Mouse (Mus musculus): ENCODE results near the gene Dpp8.
A peak's percentile ranks its signal among the peaks of the same experiment; 100 is the strongest.

Gene Dpp8

DNA sequence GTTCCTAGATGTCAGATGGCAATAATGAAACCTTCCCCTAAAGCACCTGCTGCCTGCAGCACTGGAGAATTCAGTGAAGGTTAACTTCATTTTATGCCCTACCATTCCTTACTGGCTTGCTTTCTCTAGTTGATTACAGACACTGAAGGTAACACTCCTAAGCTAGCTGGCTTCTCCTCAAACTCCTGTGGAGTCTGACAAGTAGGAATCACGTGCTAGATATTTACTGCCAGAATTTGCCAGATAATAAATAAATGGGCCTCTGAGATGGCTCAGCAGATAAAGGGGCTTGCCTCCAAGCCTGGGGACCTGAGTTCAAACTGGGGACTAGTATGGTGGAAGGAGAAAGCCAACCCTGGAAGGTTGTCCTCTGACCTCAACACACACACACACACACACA, 54.6 kb downstream of the Dpp8 start:
- DNase-seq (ENCODE audit: low read depth) = no peak

DNA sequence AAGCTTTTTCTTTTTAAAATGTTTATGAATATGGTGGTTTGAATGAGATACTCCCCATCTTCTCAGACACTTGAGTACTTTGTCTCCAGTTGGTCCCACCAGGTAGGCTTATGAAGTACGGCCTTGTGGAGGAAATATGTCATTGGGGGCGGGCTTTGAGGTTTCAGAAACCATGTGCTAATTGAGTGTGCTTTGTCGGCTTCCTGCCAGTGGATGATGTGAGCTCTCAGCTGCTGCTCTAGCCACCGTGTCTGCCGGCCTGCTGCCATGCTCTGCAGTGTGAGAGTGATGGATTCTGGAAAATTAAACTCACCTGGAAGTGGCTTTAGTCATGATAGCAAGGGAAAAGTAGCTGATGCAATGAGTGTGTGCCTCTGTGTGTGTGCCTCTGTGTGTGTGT, 55.3 kb downstream of the Dpp8 start:
- peak; percentile 49 for DNase-seq (ENCODE audit: low read depth)

DNA sequence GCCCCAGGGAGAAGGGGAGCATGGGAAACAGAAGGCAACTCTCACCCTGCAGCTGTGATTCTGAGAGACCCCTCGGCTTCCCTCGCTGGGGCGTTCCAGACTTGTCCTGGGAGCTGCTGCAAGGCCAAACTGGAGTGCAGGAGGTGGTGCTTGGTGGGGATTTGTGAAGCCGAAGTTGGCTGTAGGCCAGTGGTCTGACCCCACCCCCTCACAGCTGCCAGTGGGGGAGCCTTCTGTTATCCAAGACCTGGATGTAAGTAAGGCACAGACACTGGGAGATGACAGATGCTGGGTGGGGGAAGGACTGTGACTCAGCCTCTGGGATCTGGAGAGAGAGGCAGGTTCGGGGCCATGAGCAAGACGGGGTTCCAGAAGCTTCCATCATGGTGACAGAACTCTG, 62.0 kb downstream of the Dpp8 start:
- DNase-seq (ENCODE audit: low read depth) = no peak

DNA sequence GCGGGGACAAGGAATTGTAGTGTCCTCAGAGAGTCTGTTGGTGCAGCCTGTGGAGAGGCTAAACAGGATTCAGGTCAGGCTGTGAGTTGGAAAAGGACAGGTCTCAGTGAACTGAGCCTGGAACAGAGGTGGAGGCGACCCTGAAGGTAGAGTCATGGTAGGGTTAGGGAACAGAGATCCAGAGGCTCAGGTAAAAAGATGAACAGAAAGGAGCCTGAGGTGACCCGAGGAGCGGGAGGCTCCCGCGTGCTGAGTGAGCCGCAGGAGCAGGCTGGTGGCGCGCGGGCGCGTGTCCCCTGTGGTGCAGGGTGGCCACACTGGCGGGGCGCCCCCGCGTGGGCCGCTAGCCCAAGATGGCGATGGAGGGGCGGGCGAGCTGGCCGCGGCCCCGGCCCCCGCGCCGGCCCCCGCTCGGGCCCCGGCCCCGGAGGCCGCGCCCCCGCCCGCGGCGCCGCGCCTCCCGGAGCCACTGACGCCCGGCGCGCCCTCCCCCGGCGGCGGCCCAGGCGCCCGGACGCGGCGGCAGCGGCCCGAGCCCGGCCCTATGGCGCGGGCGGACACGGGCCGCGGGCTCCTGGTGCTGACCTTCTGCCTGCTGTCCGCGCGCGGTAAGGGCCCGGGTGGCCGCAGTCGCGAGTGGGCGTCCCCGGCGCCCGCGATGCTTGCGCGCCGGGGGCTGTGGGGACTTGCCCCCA, 68.9 kb downstream of the Dpp8 start, which contains the start of gene Igdcc4:
TSS of gene Igdcc4 (plus strand) at position 496 of the 695 bp plus-strand sequence.
- DNase-seq (ENCODE audit: low read depth) = no peak

DNA sequence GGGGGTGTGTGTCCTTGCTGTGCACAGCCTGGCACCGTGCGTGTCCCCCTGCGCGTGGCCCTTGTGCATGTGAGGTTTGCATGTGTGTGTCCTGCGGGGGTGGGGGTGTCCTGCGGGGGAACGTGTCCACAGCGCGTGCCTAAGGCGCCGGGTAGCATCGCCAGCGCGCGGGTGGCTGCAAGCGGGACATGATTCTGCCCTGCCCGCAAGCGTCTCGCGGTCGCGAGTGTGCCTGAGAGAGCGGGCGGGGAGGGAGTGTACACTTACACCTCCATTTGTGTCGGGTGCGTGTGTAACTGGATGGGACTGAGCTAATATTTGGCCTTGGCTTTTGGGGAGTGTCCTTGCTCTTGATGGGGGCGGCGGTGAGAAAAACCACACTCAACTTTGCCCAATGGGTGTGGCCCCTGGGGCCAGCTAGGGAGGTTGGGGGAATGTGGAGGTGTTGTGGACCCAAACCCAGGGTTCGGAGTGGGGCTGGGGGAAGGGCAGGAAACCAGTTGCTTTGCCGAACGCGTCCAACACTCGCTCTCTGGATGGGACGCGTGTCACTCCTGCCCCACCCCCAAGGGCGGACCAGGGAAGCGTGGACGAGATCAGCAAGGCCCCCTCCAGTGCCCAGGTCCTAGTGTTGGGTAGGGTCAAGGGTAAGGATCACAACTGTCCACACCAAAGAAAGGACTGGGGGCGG, 69.6 kb downstream of the Dpp8 start:
- DNase-seq (ENCODE audit: low read depth) = no peak

DNA sequence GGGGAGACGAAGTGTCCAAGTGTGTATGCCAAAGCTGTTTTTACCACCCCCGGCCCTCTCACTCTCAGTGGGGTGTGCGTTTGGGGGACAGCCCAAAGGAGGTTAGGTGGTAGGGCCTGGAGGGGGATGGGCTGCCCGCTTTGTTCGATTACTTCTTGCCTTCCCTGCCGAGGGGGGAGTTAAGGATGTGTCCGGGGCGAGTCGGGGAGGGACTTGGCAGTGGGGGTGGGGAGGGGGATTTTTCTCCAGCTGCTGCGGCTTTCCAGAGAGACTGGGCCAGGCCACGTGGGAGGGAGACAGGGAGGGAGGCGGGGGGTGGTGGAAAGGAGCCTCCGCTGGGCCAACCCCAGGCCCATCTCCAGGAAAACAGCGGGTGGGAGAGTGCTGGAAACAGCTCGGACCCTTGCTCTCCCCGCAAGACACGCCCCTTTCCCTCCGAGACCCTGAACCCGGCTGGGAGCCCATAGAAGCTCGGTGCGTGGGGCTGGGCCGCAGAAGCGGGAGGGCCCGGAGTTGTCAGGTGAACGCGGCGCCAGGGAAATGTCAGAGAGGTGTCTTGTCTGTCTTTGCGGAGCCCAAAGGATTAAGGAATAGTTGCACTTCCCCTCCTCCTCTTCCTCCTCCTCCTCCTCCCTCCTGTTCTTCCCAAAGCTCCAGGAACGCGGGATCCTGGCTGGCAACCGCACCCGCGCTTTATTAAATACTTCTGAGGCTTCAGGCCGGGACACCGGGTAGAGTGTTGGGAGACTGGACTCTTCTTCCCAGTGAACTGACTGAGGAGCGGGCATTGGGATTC, 70.4 kb downstream of the Dpp8 start:
- no peak for DNase-seq (ENCODE audit: low read depth)

DNA sequence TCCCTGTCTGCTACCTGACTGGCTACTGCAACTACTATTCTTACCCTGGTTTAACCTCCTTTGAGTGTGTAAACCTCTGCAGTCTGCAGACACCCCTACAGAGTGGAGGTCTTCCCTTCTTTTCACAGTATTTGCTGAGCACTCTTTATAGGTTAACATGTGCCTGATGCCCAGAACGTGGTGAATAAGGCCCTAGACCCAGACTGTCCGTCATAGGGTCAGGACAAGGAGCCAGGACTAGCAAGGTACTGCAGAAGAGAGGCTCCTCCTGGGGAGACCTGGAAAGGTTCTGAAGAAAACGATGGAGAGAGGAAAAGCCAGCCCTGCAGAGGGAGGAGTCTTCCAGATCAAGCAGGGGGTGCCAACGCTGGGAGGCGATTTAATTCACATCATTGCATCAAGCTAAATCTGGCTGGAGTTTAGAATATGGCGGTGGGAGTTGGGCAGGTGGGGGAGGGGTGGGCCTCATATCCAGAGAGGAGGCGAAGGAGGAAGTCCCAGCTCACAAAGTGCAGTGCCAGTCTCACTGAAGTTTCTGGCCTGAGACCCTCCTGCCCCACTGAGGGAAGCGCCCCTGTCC, 71.0 kb downstream of the Dpp8 start:
- no peak for DNase-seq (ENCODE audit: low read depth)

DNA sequence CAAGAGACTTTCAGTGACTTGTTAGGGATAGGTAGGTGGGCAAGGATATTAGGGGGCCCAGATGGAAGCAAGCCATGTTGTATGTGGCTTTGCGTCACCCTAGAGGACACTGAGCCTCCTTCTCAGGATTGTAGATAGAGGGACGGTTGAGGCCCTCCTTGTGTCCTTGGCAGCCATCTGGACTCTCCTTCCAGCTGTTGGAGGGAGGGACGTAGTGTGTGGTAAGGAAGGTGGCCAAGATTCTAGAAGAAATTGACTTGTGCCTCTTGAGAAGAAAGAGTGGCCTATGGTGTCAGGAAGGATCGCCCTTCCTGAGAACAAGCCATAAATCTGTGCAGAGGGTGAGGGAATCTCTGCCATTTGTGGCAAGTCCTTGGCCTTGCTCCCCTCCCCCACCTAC, 74.6 kb downstream of the Dpp8 start:
- no peak for DNase-seq (ENCODE audit: low read depth)

DNA sequence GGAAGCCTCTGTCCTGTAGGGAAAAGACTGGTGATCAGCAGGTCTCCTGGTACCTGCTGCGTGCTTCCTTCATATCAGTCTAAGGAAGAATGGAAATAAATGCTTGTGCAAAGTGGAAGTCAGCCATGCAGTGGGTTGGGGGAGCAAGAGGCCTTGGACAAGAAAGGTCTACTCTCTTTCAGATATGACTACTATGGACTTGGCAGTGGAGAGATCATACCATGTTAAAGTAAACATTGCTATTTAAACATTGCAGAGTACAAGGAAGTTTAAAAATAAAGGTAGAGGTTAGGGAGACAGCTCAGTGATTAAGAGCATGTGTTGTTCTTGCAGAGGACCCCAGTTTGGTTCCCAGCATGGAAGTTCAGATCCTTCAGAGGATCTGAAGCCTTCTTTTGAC, 75.7 kb downstream of the Dpp8 start:
- no peak for DNase-seq (ENCODE audit: low read depth)

DNA sequence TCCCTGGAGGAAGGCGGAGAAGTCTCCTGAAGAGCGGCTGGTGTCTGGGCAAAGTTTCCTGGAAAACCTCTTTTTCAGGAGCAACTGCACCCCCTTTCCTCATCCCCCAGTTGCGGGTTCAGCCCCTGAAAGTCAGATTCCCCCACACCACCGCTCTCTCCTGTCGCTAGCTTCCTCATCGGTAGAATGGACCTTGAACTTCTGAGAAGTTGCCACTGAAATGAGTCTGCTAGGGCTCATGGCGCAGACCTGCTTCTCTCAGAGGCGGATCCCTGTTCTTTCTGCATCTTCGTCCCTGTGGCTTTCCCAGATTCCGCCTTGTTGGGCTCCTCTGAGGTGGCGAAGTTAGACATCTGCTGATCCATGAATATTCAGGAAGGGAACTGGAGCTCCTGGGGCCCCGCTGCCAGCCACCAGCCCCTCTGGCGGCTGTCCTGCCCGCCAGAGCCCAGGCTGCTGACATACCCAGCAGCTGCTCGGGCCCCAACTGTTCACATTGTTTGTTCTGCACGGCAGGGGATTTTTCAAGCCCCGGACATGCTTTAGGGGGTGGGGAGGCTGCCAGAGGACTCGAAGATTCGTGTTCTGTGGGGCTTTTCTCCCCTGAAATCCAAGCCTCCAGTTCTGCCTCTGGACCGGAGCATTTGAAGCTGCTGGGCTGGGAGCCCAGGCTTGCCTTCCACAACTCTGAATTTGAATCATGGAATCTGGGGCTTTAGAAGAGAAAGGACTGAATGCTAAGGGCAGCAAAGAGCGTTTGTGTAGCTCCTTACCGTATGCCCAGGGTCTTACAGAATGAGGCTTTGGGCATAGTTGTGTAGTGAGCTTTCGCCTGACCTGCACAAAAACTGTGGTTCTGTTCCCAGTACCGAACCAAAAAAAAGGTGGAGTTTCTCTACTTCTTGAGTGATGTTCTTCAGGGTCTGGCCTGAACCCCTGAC, 77.2 kb downstream of the Dpp8 start:
- DNase-seq (ENCODE audit: low read depth) = no peak

DNA sequence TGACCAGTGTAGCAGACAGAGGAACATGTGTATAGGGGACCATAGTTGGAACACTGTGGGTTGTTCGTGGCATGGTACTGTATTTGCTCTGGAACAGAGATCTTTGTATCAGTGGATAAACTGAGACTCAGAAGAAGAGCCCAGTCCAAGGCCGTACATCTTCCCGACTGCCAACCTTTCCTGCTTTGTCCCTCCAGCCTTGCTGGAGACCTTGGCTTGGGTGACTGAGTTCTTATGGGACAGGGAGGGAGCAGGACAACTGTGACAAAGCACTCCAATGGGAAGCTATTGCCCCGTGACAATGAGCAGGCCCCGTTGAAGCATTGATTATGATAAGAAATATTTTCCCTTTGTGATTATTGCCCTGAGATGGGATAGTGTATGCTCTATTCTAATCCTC, 79.5 kb downstream of the Dpp8 start:
- DNase-seq (ENCODE audit: low read depth) = no peak

DNA sequence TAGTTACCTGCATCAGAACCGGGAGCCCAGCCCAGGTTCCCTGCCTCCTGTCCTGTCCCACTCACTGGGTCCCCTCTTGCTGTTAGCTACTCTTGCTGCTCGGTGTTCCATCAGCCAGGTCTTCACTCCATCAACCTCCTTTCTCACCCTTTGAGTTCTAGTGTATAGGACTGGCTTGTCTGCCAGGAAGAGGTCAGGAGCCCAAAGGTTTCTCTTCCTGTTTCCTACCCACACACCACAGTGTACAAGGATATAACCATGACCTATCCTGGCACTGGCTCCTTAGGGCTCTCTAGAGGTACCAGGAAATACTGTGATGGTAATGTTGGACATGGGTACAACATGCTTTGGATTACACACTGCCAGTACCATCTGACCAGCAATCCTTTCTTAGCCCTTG, 81.5 kb downstream of the Dpp8 start:
- no peak for DNase-seq (ENCODE audit: low read depth)

DNA sequence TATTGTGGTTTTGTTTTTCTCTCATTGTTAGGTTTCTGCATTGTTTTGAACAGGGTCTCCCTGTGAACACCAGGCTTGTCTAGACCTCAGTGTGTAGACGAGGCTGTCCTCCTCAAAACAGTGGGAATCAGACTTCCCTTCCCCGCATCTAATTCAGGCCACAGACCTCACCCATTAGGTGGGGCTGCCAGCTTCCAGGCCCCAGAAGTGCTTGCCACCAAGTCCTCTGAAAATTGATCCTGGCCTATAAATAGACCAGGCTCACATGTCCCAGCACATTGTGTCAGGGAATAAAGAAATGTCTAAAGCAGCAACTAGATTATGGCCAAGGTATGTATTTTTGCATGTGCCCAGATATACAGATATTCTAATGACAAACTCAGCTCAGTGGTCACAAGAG, 83.7 kb downstream of the Dpp8 start:
- no peak for DNase-seq (ENCODE audit: low read depth)

DNA sequence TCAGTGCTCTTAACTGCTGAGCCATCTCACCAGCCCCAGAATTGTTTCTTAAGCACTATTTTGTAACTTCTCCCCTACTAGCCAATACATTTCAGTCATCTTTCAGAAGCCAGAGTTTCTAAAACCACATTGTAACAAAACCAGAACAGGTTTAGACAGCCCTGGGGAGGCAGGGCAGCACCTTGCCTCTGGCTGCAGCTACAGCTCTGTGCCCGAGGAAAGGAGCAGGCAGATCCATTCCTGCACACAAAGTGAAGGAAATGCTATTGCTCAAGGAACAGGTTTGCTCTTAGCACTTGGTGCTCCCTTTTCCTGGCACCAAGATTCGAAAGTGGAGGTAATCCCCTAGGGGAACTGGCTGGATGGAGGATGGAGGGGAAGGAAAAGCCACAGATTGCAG, 85.3 kb downstream of the Dpp8 start:
- DNase-seq (ENCODE audit: low read depth) = no peak

DNA sequence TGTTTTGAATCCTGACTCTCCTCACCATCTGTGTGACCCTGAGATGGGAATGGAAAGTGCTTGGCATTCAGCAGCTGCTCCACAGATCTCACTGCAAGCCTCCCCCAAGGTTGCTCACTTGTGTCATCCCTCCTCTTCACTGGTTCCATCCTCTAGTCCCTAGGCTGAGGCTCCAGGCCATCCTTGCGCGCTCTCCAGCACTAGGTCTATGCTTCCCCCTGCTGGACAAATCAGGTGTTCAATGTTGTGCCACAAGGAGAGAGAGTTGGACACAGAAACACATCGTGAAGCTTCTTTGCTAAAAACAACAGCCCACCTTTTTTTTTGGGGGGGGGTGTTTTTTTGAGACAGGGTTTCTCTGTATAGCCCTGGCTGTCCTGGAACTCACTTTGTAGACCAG, 88.7 kb downstream of the Dpp8 start:
- DNase-seq (ENCODE audit: low read depth) = peak; percentile 38

DNA sequence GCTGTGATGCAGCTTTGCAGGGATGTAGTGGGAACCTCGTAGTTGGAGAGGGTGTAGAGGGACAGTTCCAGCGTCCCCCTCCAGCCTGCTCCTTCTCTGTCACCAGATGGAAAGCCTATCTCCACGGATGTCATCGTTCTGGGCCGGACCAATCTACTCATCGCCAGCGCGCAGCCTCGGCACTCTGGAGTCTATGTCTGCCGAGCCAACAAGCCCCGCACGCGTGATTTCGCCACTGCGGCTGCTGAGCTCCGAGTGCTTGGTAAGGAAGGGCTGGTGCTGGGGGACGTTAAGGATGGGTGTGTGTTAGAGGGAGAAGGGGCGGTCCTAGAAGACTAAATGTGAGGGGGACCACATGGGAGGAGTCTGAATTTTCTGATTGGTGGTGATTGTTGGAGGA, 90.3 kb downstream of the Dpp8 start:
- DNase-seq (ENCODE audit: low read depth) = no peak

DNA sequence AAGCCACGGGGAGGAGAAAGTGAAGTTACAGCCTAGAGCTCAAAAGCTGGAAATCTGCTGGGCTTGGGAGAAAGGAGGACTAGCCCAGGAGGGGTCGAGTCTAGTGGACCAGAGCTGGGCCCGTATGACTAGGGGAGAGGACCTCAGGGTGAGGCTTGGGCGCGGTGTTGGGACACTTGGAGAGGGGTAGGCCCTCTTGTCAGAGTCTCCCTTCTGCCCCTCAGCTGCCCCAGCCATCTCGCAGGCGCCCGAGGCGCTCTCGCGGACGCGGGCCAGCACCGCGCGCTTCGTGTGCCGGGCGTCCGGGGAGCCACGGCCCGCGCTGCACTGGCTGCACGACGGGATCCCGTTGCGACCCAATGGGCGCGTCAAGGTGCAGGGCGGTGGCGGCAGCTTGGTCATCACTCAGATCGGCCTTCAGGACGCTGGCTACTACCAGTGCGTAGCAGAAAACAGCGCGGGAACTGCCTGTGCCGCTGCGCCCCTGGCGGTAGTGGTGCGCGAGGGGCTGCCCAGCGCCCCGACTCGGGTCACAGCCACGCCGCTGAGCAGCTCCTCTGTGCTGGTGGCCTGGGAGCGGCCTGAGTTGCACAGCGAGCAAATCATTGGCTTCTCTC, 91.4 kb downstream of the Dpp8 start:
- no peak for DNase-seq (ENCODE audit: low read depth)

DNA sequence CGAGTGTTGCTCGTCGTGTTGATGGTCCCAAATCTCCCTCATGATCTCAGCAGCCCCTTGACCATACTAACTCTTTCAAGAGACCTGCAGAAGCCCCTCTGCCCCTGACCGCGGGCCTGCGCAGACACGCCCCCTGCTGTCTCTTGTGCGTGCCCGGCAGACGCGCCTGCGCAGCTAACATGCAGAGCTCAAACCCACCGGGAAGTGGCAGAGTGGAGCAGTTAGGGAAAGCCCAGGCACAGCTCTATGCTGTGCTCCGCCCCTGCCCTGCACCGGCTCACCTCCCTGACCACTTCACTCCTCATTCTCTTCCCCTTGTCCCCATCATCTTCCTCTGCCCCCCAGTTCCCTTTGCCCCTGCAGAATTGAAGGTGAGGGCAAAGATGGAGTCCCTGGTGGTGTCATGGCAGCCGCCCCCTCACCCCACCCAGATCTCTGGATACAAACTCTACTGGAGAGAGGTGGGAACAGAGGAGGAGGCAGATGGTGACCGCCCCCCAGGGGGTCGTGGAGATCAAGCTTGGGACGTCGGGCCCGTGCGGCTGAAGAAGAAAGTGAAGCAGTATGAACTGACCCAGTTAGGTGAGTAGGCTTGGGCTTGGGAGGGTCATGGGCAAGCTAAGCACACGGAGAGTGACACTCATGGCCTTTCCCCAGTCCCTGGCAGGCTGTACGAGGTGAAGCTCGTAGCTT, 96.1 kb downstream of the Dpp8 start:
- DNase-seq (ENCODE audit: low read depth) = peak; percentile 20

DNA sequence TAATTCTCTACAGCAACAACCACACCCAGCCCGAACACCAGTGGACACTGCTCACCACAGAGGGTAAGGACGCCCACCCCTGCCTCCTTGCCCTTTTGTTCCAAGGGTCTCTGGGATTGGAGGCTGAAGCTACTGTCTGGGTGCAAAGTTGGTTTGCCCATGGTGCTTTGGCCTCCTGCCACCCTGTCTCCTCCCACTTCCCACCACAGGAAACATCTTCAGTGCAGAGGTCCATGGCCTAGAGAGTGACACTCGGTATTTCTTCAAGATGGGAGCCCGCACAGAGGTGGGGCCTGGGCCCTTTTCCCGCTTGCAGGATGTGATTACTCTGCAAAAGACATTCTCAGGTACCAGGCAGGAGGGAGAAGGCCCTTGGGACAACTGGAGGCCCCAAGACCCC, 99.5 kb downstream of the Dpp8 start:
- no peak for DNase-seq (ENCODE audit: low read depth)

Data from naive thymus-derived CD4-positive, alpha-beta T cell, adult 2 months (primary cell).